Mouse (Mus musculus) liver, embryonic 13.5 days (tissue): ENCODE data around the gene Elac2. TPM values are rescaled to one million over a fixed set of nuclear protein-coding genes. Genes with fewer than 3 reads are reported as not detected.

Source experiments
- ATAC-seq: fragments of 200-750 bp; cut with Nextera tagmentation; 2 replicates; pipeline ENCODE4 v1.8.0; 2017; ENCODE audit warnings: low read depth, mild to moderate bottlenecking, moderate number of reproducible peaks, moderate library complexity
- DNase-seq: peaks from one replicate; pipeline ENCODE4 v3.0.0; 2022
- H3K27ac ChIP-seq: fragments of 300-500 bp; sonication (generic); 2 replicates; pipeline ENCODE4 v1.5.1; 2015; ENCODE audit warnings: moderate library complexity, mild to moderate bottlenecking, inconsistent platforms
- H3K27me3 ChIP-seq: fragments of 300-500 bp; sonication (generic); 2 replicates; pipeline ENCODE4 v1.6.1; 2015; ENCODE audit warnings: mild to moderate bottlenecking, inconsistent platforms
- H3K36me3 ChIP-seq: fragments of 300-500 bp; sonication (generic); 2 replicates; pipeline ENCODE4 v1.6.1; 2015; ENCODE audit warnings: mild to moderate bottlenecking, inconsistent platforms
- H3K4me1 ChIP-seq: fragments of 300-500 bp; sonication (generic); replicated peaks from 2 replicates; pipeline ENCODE4 v1.6.1; 2015; ENCODE audit warnings: inconsistent platforms
- H3K4me2 ChIP-seq: fragments of 300-500 bp; sonication (generic); 2 replicates; pipeline ENCODE4 v1.6.1; 2015; ENCODE audit warnings: inconsistent platforms, mild to moderate bottlenecking, moderate library complexity
- H3K4me3 ChIP-seq: fragments of 300-500 bp; sonication (generic); replicated peaks from 2 replicates; pipeline ENCODE4 v1.5.1; 2015; ENCODE audit warnings: mild to moderate bottlenecking, inconsistent platforms
- H3K9ac ChIP-seq: fragments of 300-500 bp; sonication (generic); 2 replicates; pipeline ENCODE4 v1.6.1; 2015; ENCODE audit warnings: mild to moderate bottlenecking, inconsistent platforms
- H3K9me3 ChIP-seq: fragments of 300-500 bp; sonication (generic); replicated peaks from 2 replicates; pipeline ENCODE4 v1.6.1; 2016; ENCODE audit warnings: inconsistent platforms
- WGBS: fragments of 180-500 bp; shearing (Covaris S2); methylation state at CpG from one replicate; pipeline ENCODE4 v1.1.7; 2015; ENCODE audit not compliant: insufficient replicate concordance; 5-methylcytosine and 5-hydroxymethylcytosine counted together
- polyA plus RNA-seq: library from polyadenylated mRNA; unstranded; fragments of >200 nt; fragmentation: Nextera tagmentation; extraction: Ambion mirVana; gene quantifications from 2 replicates; pipeline ENCODE4 v1.2.1, GENCODE M21; 2015

The Elac2 gene
- polyA plus RNA-seq, 1 experiment from 2014 or later = 22.0 TPM

DNA sequence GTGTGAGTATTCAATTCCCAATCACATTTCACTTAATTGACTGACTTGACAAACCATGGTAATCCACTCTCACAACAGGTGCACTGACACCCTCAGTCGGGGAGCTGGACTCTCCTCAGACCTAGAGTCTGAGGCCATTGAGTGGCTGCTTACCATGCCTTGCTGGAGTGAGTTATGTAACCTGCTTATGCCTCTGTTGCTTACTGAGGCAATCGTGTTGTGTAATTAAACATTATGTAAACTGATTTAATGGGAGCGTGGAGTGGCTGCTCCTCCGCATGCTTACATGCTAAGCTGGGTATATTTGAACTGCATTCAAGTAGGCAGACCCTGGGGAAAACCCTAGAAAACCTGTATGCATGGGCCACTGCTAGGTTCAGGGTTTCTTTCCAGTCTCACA is 41.9 kb downstream of the Elac2 start:
- no peak overlapping the region for H3K4me3 ChIP-seq
- no peak overlapping the region for H3K9ac ChIP-seq
- ATAC-seq (no peak), DNase-seq (no peak)
- H3K36me3 ChIP-seq = no peaks in the 10 kb centered on the region
- H3K27ac ChIP-seq = no peak overlapping the region
- no peak overlapping the region for H3K4me2 ChIP-seq
- no peaks in the 10 kb centered on the region for H3K9me3 ChIP-seq
- WGBS = 77% methylated on average over 4 of the region's 4 CpGs
- no peaks in the 10 kb centered on the region for H3K27me3 ChIP-seq
- H3K4me1 ChIP-seq = no peaks in the 10 kb centered on the region

DNA sequence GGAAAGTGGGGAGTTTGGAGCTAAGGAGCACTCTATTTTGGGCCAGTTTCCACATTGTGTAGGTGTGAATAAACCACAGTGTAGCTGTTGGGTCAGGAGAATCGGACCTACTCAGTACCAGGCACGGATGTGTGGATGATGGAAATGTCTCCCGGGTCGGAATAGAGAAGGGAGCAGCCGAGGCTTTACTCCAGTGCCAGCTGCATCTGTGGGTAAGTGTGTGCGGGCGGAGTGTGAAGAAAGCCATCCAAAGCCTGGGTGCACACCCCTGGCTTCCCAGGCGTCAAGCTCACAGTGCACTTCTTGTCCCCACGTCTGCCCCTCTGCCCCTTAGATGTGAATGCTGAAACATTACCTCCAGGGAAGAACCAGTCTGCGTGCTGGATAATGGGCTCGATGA is 43.9 kb downstream of the Elac2 start:
- WGBS = 72% methylated on average over 11 of the region's 11 CpGs
- ATAC-seq (no peak), DNase-seq (no peak)
- no peak overlapping the region for H3K27ac ChIP-seq
- no peaks in the 10 kb centered on the region for H3K4me1 ChIP-seq
- H3K9me3 ChIP-seq = no peaks in the 10 kb centered on the region
- H3K4me2 ChIP-seq = no peak overlapping the region
- no peak overlapping the region for H3K9ac ChIP-seq
- H3K36me3 ChIP-seq = no peaks in the 10 kb centered on the region
- H3K27me3 ChIP-seq = no peaks in the 10 kb centered on the region
- H3K4me3 ChIP-seq = no peak overlapping the region

DNA sequence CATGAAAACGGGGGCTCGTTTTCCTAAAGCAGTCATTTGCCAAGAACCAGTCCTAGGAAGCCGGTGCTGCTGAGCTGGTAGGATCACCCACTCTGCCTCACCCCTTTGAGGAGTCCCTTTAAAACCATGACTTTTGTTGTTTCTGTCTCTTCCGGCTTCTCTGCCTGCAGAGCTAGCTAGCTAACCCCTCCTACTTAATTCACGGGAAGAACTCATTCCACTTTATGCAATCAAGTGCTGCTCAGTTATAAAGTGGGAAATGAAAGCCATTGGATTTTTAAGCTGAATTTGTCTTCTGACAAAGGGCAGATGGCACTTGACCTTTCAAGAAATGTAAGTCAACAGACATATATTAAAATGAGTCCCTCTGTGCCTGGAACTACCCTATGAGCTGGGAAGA is 49.2 kb downstream of the Elac2 start:
- no peak overlapping the region for H3K9ac ChIP-seq
- H3K9me3 ChIP-seq = no peaks in the 10 kb centered on the region

DNA sequence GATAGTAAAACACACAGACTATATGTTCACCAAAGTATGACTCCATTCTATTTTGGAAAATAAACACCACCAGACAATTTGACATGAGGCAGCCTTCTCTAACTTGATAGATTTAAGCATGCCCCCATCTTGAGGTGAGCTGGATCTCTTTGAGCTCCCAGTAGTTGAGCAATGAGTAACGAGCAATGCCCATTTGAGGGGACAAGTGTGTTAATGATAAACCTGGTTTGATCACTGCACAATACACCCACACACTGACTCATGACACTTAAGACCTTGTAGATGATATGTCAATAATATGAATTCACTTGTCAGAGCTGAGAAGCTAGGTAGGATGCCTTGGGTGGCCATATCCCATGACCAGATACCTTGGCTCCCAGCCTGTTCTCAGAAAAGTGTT is 51.4 kb downstream of the Elac2 start:
- no peaks in the 10 kb centered on the region for H3K27me3 ChIP-seq
- H3K36me3 ChIP-seq = no peaks in the 10 kb centered on the region
- no peak overlapping the region for H3K4me2 ChIP-seq
- DNase-seq (no peak), ATAC-seq (no peak)
- no peak overlapping the region for H3K4me3 ChIP-seq
- no peaks in the 10 kb centered on the region for H3K9me3 ChIP-seq
- WGBS = 43% methylated on average over 1 of the region's 1 CpGs
- no peak overlapping the region for H3K27ac ChIP-seq
- peaks cover 4% of the 10 kb centered on the region; the same call in 1 of the 2 replicates for H3K4me1 ChIP-seq
- no peak overlapping the region for H3K9ac ChIP-seq

More for the DNA sequence above, 49.2 kb downstream of the Elac2 start:
- Histone ChIP-seq H3K27ac (no peak overlapping the region), H3K4me3 (no peak overlapping the region), H3K4me1 (peaks cover 4% of the 10 kb centered on the region; the same call in 1 of the 2 replicates), H3K4me2 (no peak overlapping the region), H3K27me3 (no peaks in the 10 kb centered on the region), H3K36me3 (no peaks in the 10 kb centered on the region)
- DNase-seq (no peak), ATAC-seq (no peak)
- 64% methylated on average over 5 of the region's 5 CpGs for WGBS

DNA sequence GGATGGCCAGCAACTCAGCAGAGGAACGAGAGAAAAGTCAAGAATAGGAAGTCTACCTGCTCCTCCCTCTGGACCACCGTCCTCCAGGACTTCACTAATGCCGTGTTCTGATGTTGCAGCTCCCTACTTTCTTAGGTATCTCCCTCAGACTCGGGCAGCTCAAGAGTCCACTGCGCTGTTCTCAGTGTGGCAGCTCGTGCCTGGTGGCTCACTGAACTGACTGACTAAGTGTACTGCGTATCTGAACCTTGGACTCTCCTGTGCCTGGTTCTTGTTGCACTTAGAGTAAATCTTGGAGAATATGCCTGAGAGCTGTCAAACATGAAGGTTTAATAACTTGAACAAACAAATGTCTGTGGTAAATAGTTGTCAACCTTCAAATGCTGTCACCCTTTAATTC is 53.4 kb downstream of the Elac2 start:
- no peaks in the 10 kb centered on the region for H3K27me3 ChIP-seq
- H3K4me2 ChIP-seq = no peak overlapping the region
- H3K4me3 ChIP-seq = no peak overlapping the region
- H3K9me3 ChIP-seq = no peaks in the 10 kb centered on the region
- peaks cover 4% of the 10 kb centered on the region; the same call in 1 of the 2 replicates for H3K4me1 ChIP-seq
- ATAC-seq = no peak
- H3K27ac ChIP-seq = no peak overlapping the region
- H3K9ac ChIP-seq = no peak overlapping the region
- H3K36me3 ChIP-seq = no peaks in the 10 kb centered on the region
- WGBS = 67% methylated on average over 7 of the region's 7 CpGs
- DNase-seq = no peak

DNA sequence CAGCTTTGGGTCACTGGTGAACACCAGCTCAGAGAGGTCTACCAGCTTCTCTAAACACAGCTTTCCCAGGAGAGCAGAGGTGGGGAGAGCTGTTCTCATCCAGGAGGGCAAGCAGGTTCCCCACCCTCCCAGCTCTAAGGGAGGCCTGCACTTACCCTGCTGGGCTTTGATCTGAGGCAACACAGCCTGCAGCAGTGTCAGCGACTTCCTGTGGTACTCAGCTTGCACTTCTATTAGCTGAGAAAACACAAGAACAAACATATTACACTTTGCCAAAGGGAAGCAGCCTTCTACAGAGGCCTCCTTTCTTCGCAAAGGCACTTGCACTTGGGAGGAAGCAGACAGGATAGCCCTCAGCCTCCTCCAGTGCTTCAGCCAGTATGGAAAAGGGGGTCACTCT is 60.2 kb downstream of the Elac2 start:
- ATAC-seq (no peak), DNase-seq (no peak)
- H3K4me3 ChIP-seq = no peak overlapping the region
- H3K9me3 ChIP-seq = no peaks in the 10 kb centered on the region
- no peaks in the 10 kb centered on the region for H3K36me3 ChIP-seq
- no peak overlapping the region for H3K27ac ChIP-seq
- WGBS = 34% methylated on average over 2 of the region's 2 CpGs
- H3K9ac ChIP-seq = no peak overlapping the region
- no peaks in the 10 kb centered on the region for H3K4me1 ChIP-seq
- no peaks in the 10 kb centered on the region for H3K27me3 ChIP-seq
- H3K4me2 ChIP-seq = no peak overlapping the region

DNA sequence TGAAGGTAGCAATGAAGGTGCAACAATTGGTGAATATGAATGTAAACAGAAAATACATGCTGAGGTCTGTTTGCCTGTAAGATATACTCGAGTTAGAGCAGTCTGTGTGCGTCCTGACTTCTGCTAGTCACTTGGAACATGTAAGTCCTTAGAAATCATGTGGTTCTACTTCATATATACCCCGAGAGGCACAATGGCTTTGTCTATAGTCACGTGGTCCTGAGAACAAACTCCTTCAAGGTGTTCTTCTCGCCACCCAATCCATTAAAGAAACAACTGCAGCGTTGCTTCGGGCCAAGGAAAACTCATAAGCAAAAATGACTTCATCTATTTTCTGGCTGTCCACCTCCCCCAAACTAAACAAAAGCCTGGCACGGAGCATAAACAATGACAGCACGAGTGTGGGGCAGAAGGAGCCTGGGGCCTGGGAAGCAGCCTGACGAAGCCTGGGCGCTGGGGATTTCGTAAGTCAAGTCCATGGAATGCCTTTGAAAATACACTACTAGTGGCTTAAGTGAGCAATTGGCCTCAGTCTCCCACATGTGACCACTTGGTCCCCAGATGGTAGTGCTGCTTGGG is 60.8 kb downstream of the Elac2 start:
- Histone ChIP-seq H3K9ac (no peak overlapping the region), H3K27me3 (no peaks in the 10 kb centered on the region), H3K36me3 (no peaks in the 10 kb centered on the region), H3K4me2 (no peak overlapping the region), H3K9me3 (no peaks in the 10 kb centered on the region), H3K4me1 (no peaks in the 10 kb centered on the region), H3K4me3 (no peak overlapping the region), H3K27ac (no peak overlapping the region)
- WGBS = 60% methylated on average over 12 of the region's 12 CpGs
- DNase-seq = no peak
- ATAC-seq = no peak

DNA sequence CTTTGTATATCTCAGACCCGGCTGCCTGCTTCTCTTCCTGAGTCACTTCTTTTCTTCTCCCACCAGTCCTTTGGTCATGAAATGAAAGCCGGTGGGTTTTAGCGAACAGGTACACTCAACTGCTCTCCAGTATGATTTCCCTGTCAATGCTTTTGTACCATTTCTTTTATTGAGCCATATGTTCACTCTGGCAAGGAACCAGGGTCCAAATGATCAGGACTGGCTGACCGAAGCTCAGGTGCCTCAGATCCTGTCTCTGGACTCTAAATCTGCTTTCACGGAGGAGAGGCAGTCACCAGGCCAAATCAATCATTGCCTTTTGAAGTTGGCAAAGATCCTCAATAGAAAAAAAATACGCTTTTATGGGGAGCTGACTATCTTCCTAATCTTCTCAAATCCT is 61.7 kb downstream of the Elac2 start:
- DNase-seq (no peak), ATAC-seq (no peak)
- H3K4me1 ChIP-seq = no peaks in the 10 kb centered on the region
- H3K4me3 ChIP-seq = no peak overlapping the region
- WGBS = 75% methylated on average over 6 of the region's 6 CpGs
- no peak overlapping the region for H3K9ac ChIP-seq
- H3K27me3 ChIP-seq = no peaks in the 10 kb centered on the region
- no peaks in the 10 kb centered on the region for H3K9me3 ChIP-seq
- H3K4me2 ChIP-seq = no peak overlapping the region
- H3K36me3 ChIP-seq = no peaks in the 10 kb centered on the region
- no peak overlapping the region for H3K27ac ChIP-seq

DNA sequence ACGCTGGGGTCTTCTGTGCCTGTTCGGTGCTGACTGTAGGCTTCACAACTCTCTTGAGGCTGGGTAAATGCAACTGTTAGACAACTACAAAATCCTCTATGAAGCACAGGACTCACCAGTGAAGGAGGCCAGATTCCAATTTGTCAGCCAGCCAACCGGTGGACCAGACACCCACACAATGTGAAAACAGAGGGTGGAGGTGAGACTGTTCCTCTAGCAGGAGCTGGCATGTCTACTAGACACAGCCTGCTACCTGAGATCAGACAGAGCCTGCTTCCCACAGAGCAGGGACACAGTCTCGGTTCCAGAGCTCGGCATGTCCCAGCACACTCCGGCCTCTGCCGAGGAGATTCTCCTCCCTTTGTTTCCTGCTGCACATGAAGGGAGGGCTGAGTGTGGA is 70.3 kb downstream of the Elac2 start:
- H3K4me2 ChIP-seq = no peak overlapping the region
- no peaks in the 10 kb centered on the region for H3K36me3 ChIP-seq
- no peak overlapping the region for H3K9ac ChIP-seq
- no peak overlapping the region for H3K4me3 ChIP-seq
- no peaks in the 10 kb centered on the region for H3K4me1 ChIP-seq
- ATAC-seq (no peak), DNase-seq (no peak)
- 74% methylated on average over 7 of the region's 7 CpGs for WGBS
- H3K9me3 ChIP-seq = no peaks in the 10 kb centered on the region
- H3K27me3 ChIP-seq = no peaks in the 10 kb centered on the region
- no peak overlapping the region for H3K27ac ChIP-seq

DNA sequence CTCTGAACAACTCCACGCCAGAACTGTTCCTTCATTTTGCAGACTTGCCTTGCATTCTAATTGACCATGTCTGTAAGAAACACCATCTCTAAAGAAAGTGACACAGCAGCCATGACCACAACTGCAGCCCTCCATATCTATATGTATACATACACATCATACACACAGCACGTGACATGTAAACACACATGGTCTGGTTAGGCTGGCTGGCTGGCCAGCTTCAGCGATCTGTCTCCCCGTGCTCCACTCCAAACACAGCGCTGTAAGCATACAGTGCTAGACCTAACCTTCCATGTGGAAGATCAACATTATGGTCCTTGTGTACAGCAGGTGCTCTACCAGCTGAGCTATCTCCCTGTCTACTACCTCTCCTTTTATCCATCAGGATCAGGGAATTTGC is 72.0 kb downstream of the Elac2 start:
- Histone ChIP-seq H3K4me2 (no peak overlapping the region), H3K4me3 (no peak overlapping the region), H3K27me3 (no peaks in the 10 kb centered on the region), H3K9me3 (no peaks in the 10 kb centered on the region), H3K9ac (no peak overlapping the region), H3K27ac (no peak overlapping the region), H3K36me3 (no peaks in the 10 kb centered on the region), H3K4me1 (no peaks in the 10 kb centered on the region)
- ATAC-seq (no peak), DNase-seq (no peak)
- WGBS = 81% methylated on average over 5 of the region's 5 CpGs
